Mouse (Mus musculus): ENCODE results near the gene Olfr113. TPM values are rescaled to one million over a fixed set of nuclear protein-coding genes. Genes with fewer than 3 reads are reported as not detected.
"Not testable (repeated sequence)": the region's sequence is repeated elsewhere in the genome, so short reads cannot be mapped to it uniquely, and the experiment has no call there.

Olfr113 gene
- polyA plus RNA-seq, 1 experiment from 2014 or later: not detected

GRCm38 (mm10) chr17:37525427-37525826 lies 52.0 kb downstream of the Olfr113 start:
- not testable (repeated sequence) for H3K4me2 ChIP-seq (ENCODE audit: low read length); H3K9me3 ChIP-seq (ENCODE audit: control insufficient read depth, low read length); H3K9ac ChIP-seq (replicated peaks; ENCODE audit: low read depth, low read length); H3K36me3 ChIP-seq (ENCODE audit: control insufficient read depth, insufficient read depth); H3K4me1 ChIP-seq (replicated peaks; ENCODE audit: control insufficient read depth, insufficient read depth, low read length); H3K4me3 ChIP-seq (replicated peaks; ENCODE audit: low read length); H3K27ac ChIP-seq (ENCODE audit: low read length); ATAC-seq; H3K27me3 ChIP-seq (replicated peaks; ENCODE audit: control insufficient read depth, insufficient read depth, low read length)
- WGBS: 83% methylated on average over 1 of the region's 1 CpGs

GRCm38 (mm10) chr17:37524612-37525011 lies 52.9 kb downstream of the Olfr113 start:
- ATAC-seq; H3K4me2 ChIP-seq (ENCODE audit: low read length); H3K36me3 ChIP-seq (ENCODE audit: control insufficient read depth, insufficient read depth); H3K9ac ChIP-seq (replicated peaks; ENCODE audit: low read depth, low read length); H3K9me3 ChIP-seq (ENCODE audit: control insufficient read depth, low read length); H3K4me1 ChIP-seq (replicated peaks; ENCODE audit: control insufficient read depth, insufficient read depth, low read length); H3K27ac ChIP-seq (ENCODE audit: low read length); H3K4me3 ChIP-seq (replicated peaks; ENCODE audit: low read length); H3K27me3 ChIP-seq (replicated peaks; ENCODE audit: control insufficient read depth, insufficient read depth, low read length): not testable (repeated sequence)

Other genes with a start within 250 kb of the Olfr113 start
- not detected in 2 replicates for gene Olfr103, start 238.0 kb downstream of the Olfr113 start, polyA plus RNA-seq (2015; fragmentation: Nextera tagmentation; extraction: Ambion mirVana)
- gene Olfr104-ps, start 218.1 kb downstream of the Olfr113 start, polyA plus RNA-seq (2015; fragmentation: Nextera tagmentation; extraction: Ambion mirVana): not detected in 2 replicates
- gene Olfr105-ps, start 198.6 kb downstream of the Olfr113 start, polyA plus RNA-seq (2015; fragmentation: Nextera tagmentation; extraction: Ambion mirVana): not detected in 2 replicates
- gene Olfr106-ps, start 187.3 kb downstream of the Olfr113 start, polyA plus RNA-seq (2015; fragmentation: Nextera tagmentation; extraction: Ambion mirVana): not detected in 2 replicates
- gene Olfr107, start 178.4 kb downstream of the Olfr113 start, polyA plus RNA-seq (2015; fragmentation: Nextera tagmentation; extraction: Ambion mirVana): not detected in 2 replicates
- not detected in 2 replicates for gene Olfr108, start 132.2 kb downstream of the Olfr113 start, polyA plus RNA-seq (2015; fragmentation: Nextera tagmentation; extraction: Ambion mirVana)
- gene Olfr109, start 118.7 kb downstream of the Olfr113 start, polyA plus RNA-seq (2015; fragmentation: Nextera tagmentation; extraction: Ambion mirVana): not detected in 2 replicates
- gene H2-M2, start 94.1 kb downstream of the Olfr113 start, polyA plus RNA-seq (2015; fragmentation: Nextera tagmentation; extraction: Ambion mirVana): not detected in 2 replicates
- gene Olfr110, start 85.2 kb downstream of the Olfr113 start, polyA plus RNA-seq (2015; fragmentation: Nextera tagmentation; extraction: Ambion mirVana): not detected in 2 replicates
- not detected in 2 replicates for gene Olfr111, start 69.6 kb downstream of the Olfr113 start, polyA plus RNA-seq (2015; fragmentation: Nextera tagmentation; extraction: Ambion mirVana)
- gene Olfr112, start 8.2 kb downstream of the Olfr113 start, polyA plus RNA-seq (2015; fragmentation: Nextera tagmentation; extraction: Ambion mirVana): not detected in 2 replicates
- not detected in 2 replicates for gene Olfr114, start 15.1 kb upstream of the Olfr113 start, polyA plus RNA-seq (2015; fragmentation: Nextera tagmentation; extraction: Ambion mirVana)
- gene Olfr115, start 49.4 kb upstream of the Olfr113 start, polyA plus RNA-seq (2015; fragmentation: Nextera tagmentation; extraction: Ambion mirVana): not detected in 2 replicates
- not detected in 2 replicates for gene Olfr116, start 49.5 kb upstream of the Olfr113 start, polyA plus RNA-seq (2015; fragmentation: Nextera tagmentation; extraction: Ambion mirVana)
- not detected in 2 replicates for gene Olfr117, start 86.1 kb upstream of the Olfr113 start, polyA plus RNA-seq (2015; fragmentation: Nextera tagmentation; extraction: Ambion mirVana)
- gene Olfr118, start 89.3 kb upstream of the Olfr113 start, polyA plus RNA-seq (2015; fragmentation: Nextera tagmentation; extraction: Ambion mirVana): not detected in 2 replicates
- gene Olfr119, start 118.9 kb upstream of the Olfr113 start, polyA plus RNA-seq (2015; fragmentation: Nextera tagmentation; extraction: Ambion mirVana): not detected in 2 replicates
- gene Olfr120, start 144.1 kb upstream of the Olfr113 start, polyA plus RNA-seq (2015; fragmentation: Nextera tagmentation; extraction: Ambion mirVana): not detected in 2 replicates
- not detected in 2 replicates for gene Olfr121, start 171.2 kb upstream of the Olfr113 start, polyA plus RNA-seq (2015; fragmentation: Nextera tagmentation; extraction: Ambion mirVana)
- not detected in 2 replicates for gene Olfr122, start 190.9 kb upstream of the Olfr113 start, polyA plus RNA-seq (2015; fragmentation: Nextera tagmentation; extraction: Ambion mirVana)
- gene Olfr123, start 215.9 kb upstream of the Olfr113 start, polyA plus RNA-seq (2015; fragmentation: Nextera tagmentation; extraction: Ambion mirVana): not detected in 2 replicates
- gene Olfr124, start 222.2 kb upstream of the Olfr113 start, polyA plus RNA-seq (2015; fragmentation: Nextera tagmentation; extraction: Ambion mirVana): not detected in 2 replicates